Mouse (Mus musculus) adrenal gland (tissue): ENCODE results near the gene Rnf34.

Experiments used
- intact Hi-C: fragments of 180-260 bp; cut with DNase I; formaldehyde crosslinking; loops from one replicate; pipeline ENCODE4 v1.15.1; 2025

Gene Rnf34

GRCm38 (mm10) chr5:122898963-122899776, 49.3 kb downstream of the Rnf34 start:
- intact Hi-C loops, result no loop called here

- intact Hi-C loops, result no loop called here
These were observed 50.1 kb downstream of the Rnf34 start for GRCm38 (mm10) chr5:122899777-122900557.

GRCm38 (mm10) chr5:122900558-122901171, 50.8 kb downstream of the Rnf34 start:
- intact Hi-C loops, result no loop called here

- intact Hi-C loops, result no loop called here
These were observed 51.3 kb downstream of the Rnf34 start for GRCm38 (mm10) chr5:122901179-122901578.

GRCm38 (mm10) chr5:122901666-122902065, 51.8 kb downstream of the Rnf34 start:
- intact Hi-C loops, result no loop called here

- intact Hi-C loops, result no loop called here
These were observed 52.4 kb downstream of the Rnf34 start for GRCm38 (mm10) chr5:122902228-122902627.

GRCm38 (mm10) chr5:122903165-122903564, 53.3 kb downstream of the Rnf34 start:
- intact Hi-C loops, result no loop called here

GRCm38 (mm10) chr5:122907182-122907581, 57.3 kb downstream of the Rnf34 start:
- intact Hi-C loops, result no loop called here

GRCm38 (mm10) chr5:122908001-122908400, 58.2 kb downstream of the Rnf34 start:
- intact Hi-C loops, result no loop called here

GRCm38 (mm10) chr5:122909481-122909880, 59.6 kb downstream of the Rnf34 start:
- intact Hi-C loops, result no loop called here

- intact Hi-C loops, result no loop called here
These were observed 63.0 kb downstream of the Rnf34 start for GRCm38 (mm10) chr5:122912863-122913262.

GRCm38 (mm10) chr5:122916147-122916546, 66.3 kb downstream of the Rnf34 start:
- intact Hi-C loops, result no loop called here

- intact Hi-C loops, result no loop called here
These were observed 68.3 kb downstream of the Rnf34 start for GRCm38 (mm10) chr5:122917982-122918711.

GRCm38 (mm10) chr5:122920557-122920956, 70.7 kb downstream of the Rnf34 start:
- intact Hi-C loops, result loop anchor here (10.0 kb wide), 1 partner anchor 94 kb away; the partner anchor contains the start of gene Orai1
